In genomic region chr8:47989211-47989610, GRCm38 (mm10) we compare ENCODE assay signal across 7 mouse cellular contexts. TPM values are rescaled to one million over a fixed set of nuclear protein-coding genes. Genes with fewer than 3 reads are reported as not detected.
DNase-seq lines count a peak whose midpoint lies in the region; ATAC-seq lines count a peak whose summit lies in the region.

No protein-coding gene starts in this region.

- no peak for DNase-seq in B cell, adult 2 months
- DNase-seq in adrenal gland, adult 18-20 months (ENCODE audit: low spot score in 2 of 2): no peak

- H3K9ac ChIP-seq in forebrain, embryonic 12.5 days: peak overlapping the region; percentile 89
- H3K9ac ChIP-seq in limb, embryonic 15.5 days: peak overlapping the region; percentile 67
- H3K9ac ChIP-seq in stomach, embryonic 15.5 days: peak overlapping the region; percentile 73

- WGBS in forebrain, embryonic 12.5 days: 20% methylated on average over 8 of the region's 8 CpGs
- 14% methylated on average over 8 of the region's 8 CpGs for WGBS in limb, embryonic 15.5 days
- WGBS in stomach, embryonic 15.5 days: 20% methylated on average over 8 of the region's 8 CpGs

- H3K36me3 ChIP-seq in megakaryocyte, embryonic 14.5 days (replicated peaks; ENCODE audit: low read length): no peaks in the 10 kb centered on the region
- H3K36me3 ChIP-seq in forebrain, embryonic 12.5 days (replicated peaks): no peaks in the 10 kb centered on the region
- no peaks in the 10 kb centered on the region for H3K36me3 ChIP-seq in limb, embryonic 15.5 days
- H3K36me3 ChIP-seq in stomach, embryonic 15.5 days: no peaks in the 10 kb centered on the region

- H3K4me2 ChIP-seq in forebrain, embryonic 12.5 days: peak overlapping the region; percentile 96
- H3K4me2 ChIP-seq in limb, embryonic 15.5 days: peak overlapping the region; percentile 76
- peak overlapping the region; percentile 78 for H3K4me2 ChIP-seq in stomach, embryonic 15.5 days

- peaks cover 4% of the 10 kb centered on the region for H3K27me3 ChIP-seq in megakaryocyte, embryonic 14.5 days (replicated peaks)
- no peaks in the 10 kb centered on the region for H3K27me3 ChIP-seq in forebrain, embryonic 12.5 days
- H3K27me3 ChIP-seq in limb, embryonic 15.5 days: no peaks in the 10 kb centered on the region
- H3K27me3 ChIP-seq in stomach, embryonic 15.5 days (replicated peaks): no peaks in the 10 kb centered on the region

- H3K4me3 ChIP-seq in megakaryocyte, embryonic 14.5 days (replicated peaks): peak overlapping the region; percentile 94
- peak overlapping the region; percentile 79 for H3K4me3 ChIP-seq in forebrain, embryonic 12.5 days (replicated peaks)
- H3K4me3 ChIP-seq in limb, embryonic 15.5 days: peak overlapping the region; percentile 67
- peak overlapping the region; percentile 71 for H3K4me3 ChIP-seq in stomach, embryonic 15.5 days (replicated peaks)

- ATAC-seq in megakaryocyte, adult 5-6 weeks (ENCODE audit: poor library complexity, severe bottlenecking): no peak
- no peak for ATAC-seq in forebrain, embryonic 12.5 days (ENCODE audit: low FRiP score)
- no peak for ATAC-seq in limb, embryonic 15.5 days (ENCODE audit: insufficient number of reproducible peaks, low FRiP score, low TSS enrichment, low read depth)
- no peak for ATAC-seq in stomach, embryonic 15.5 days (ENCODE audit: insufficient read depth, low FRiP score, low read depth)

- H3K27ac ChIP-seq in forebrain, embryonic 12.5 days: no peak overlapping the region
- H3K27ac ChIP-seq in limb, embryonic 15.5 days: peak overlapping the region; percentile 91; the same call in 1 of the 2 replicates
- no peak overlapping the region for H3K27ac ChIP-seq in stomach, embryonic 15.5 days

- peaks cover 35% of the 10 kb centered on the region for H3K4me1 ChIP-seq in megakaryocyte, embryonic 14.5 days
- H3K4me1 ChIP-seq in forebrain, embryonic 12.5 days: peaks cover 27% of the 10 kb centered on the region
- peaks cover 54% of the 10 kb centered on the region for H3K4me1 ChIP-seq in limb, embryonic 15.5 days
- peaks cover 15% of the 10 kb centered on the region for H3K4me1 ChIP-seq in stomach, embryonic 15.5 days

- H3K9me3 ChIP-seq in megakaryocyte, embryonic 14.5 days: no peaks in the 10 kb centered on the region
- no peaks in the 10 kb centered on the region for H3K9me3 ChIP-seq in forebrain, embryonic 12.5 days
- no peaks in the 10 kb centered on the region for H3K9me3 ChIP-seq in limb, embryonic 15.5 days
- no peaks in the 10 kb centered on the region for H3K9me3 ChIP-seq in stomach, embryonic 15.5 days

RNA-seq across cellular contexts. Expression of gene Wwc2, which starts 1.5 kb away (rescaled TPM):
- 1.1 and 3.0 TPM in 2 replicates for polyA plus RNA-seq in megakaryocyte, embryonic 14.5 days (2012; ENCODE audit: insufficient read depth, low replicate concordance)
- total RNA-seq in megakaryocyte, adult 5-6 weeks (2015): 2.0 and 2.1 TPM in 2 replicates
- 2.3 and 2.6 TPM in 2 replicates for total RNA-seq in megakaryocyte, adult 5-6 weeks (2017)
- 8.8 and 9.1 TPM in 2 replicates for polyA plus RNA-seq in forebrain, embryonic 12.5 days (2016; fragmentation: Nextera tagmentation; extraction: Ambion mirVana)
- 9.4 and 11.9 TPM in 2 replicates for polyA plus RNA-seq in limb, embryonic 15.5 days (2015; fragmentation: Nextera tagmentation; extraction: Ambion mirVana)
- polyA plus RNA-seq in stomach, embryonic 15.5 days (2015; fragmentation: Nextera tagmentation; extraction: Ambion mirVana): 10.4 and 10.5 TPM in 2 replicates
- total RNA-seq in adrenal gland, adult 18-20 months (2021): 10 to 100 TPM; 22.1 to 24.3 TPM
